Mouse (Mus musculus): Measurements from ENCODE around the gene Crisp2. TPM values are rescaled to one million over a fixed set of nuclear protein-coding genes. Genes with fewer than 3 reads are reported as not detected.

The Crisp2 gene
- polyA plus RNA-seq, 1 experiment from 2014 or later = 0.10 TPM

Other genes starting within 250 kb of the Crisp2 start
- gene Esp6, start 245.5 kb downstream of the Crisp2 start, polyA plus RNA-seq (2015; fragmentation: Nextera tagmentation; extraction: Ambion mirVana) = not detected in 2 replicates
- gene Esp4, start 208.4 kb downstream of the Crisp2 start, polyA plus RNA-seq (2015; fragmentation: Nextera tagmentation; extraction: Ambion mirVana) = not detected in 2 replicates
- gene Esp3, start 174.9 kb downstream of the Crisp2 start, polyA plus RNA-seq (2015; fragmentation: Nextera tagmentation; extraction: Ambion mirVana) = not detected in 2 replicates
- gene Esp1, start 79.9 kb downstream of the Crisp2 start, polyA plus RNA-seq (2015; fragmentation: Nextera tagmentation; extraction: Ambion mirVana) = not detected in 2 replicates
- gene Rhag, start 4.1 kb upstream of the Crisp2 start, polyA plus RNA-seq (2015; fragmentation: Nextera tagmentation; extraction: Ambion mirVana) = 0.16 and 0.25 TPM in 2 replicates
- 0.53 and 1.1 TPM in 2 replicates for gene 9130008F23Rik, start 73.6 kb upstream of the Crisp2 start, polyA plus RNA-seq (2015; fragmentation: Nextera tagmentation; extraction: Ambion mirVana)
- not detected in 2 replicates for gene Glyatl3, start 107.3 kb upstream of the Crisp2 start, polyA plus RNA-seq (2015; fragmentation: Nextera tagmentation; extraction: Ambion mirVana)
- 22.3 and 24.0 TPM in 2 replicates for gene Mut, start 127.7 kb upstream of the Crisp2 start, polyA plus RNA-seq (2015; fragmentation: Nextera tagmentation; extraction: Ambion mirVana)
- 11.0 and 11.6 TPM in 2 replicates for gene Cenpq, start 128.0 kb upstream of the Crisp2 start, polyA plus RNA-seq (2015; fragmentation: Nextera tagmentation; extraction: Ambion mirVana)

All from hindbrain, embryonic 15.5 days (tissue).